ENCODE assay signal across 8 mouse cellular contexts in genomic region chr17:31512593-31512992, GRCm38 (mm10). TPM values are rescaled to one million over a fixed set of nuclear protein-coding genes. Genes with fewer than 3 reads are reported as not detected.
A peak's percentile ranks its signal among the peaks of the same experiment; 100 is the strongest.
DNase-seq lines count a peak whose midpoint lies in the region; ATAC-seq and TF ChIP-seq lines count a peak whose summit lies in the region.

No protein-coding gene starts in this region.

- H3K27me3 ChIP-seq in kidney, adult 2 months (replicated peaks; ENCODE audit: control insufficient read depth, insufficient read depth, low read length): no peaks in the 10 kb centered on the region
- no peaks in the 10 kb centered on the region for H3K27me3 ChIP-seq in hindbrain, embryonic 15.5 days
- no peaks in the 10 kb centered on the region for H3K27me3 ChIP-seq in midbrain, embryonic 15.5 days (replicated peaks)

- H3K9me3 ChIP-seq in hindbrain, embryonic 15.5 days: no peaks in the 10 kb centered on the region
- no peaks in the 10 kb centered on the region for H3K9me3 ChIP-seq in midbrain, embryonic 15.5 days

- DNase-seq in kidney, adult 2 months: no peak
- no peak for DNase-seq in kidney, postnatal 25 days
- no peak for DNase-seq in layer of hippocampus, postnatal 25 days (ENCODE audit: extremely low spot score in 1 of 2, low spot score in 1 of 2)
- DNase-seq in cerebellum, adult 11-12 months: no peak
- DNase-seq in gastrocnemius, postnatal 36 days: no peak

- H3K36me3 ChIP-seq in kidney, adult 2 months (ENCODE audit: control insufficient read depth, insufficient read depth, low read length): no peaks in the 10 kb centered on the region
- H3K36me3 ChIP-seq in hindbrain, embryonic 15.5 days: peaks cover 18% of the 10 kb centered on the region
- peaks cover 6% of the 10 kb centered on the region for H3K36me3 ChIP-seq in midbrain, embryonic 15.5 days (replicated peaks)

- no peak for TF ChIP-seq CTCF in kidney, adult 2 months (conservative IDR thresholded peaks at IDR 0.05; ENCODE audit: insufficient read depth, insufficient read length, low read depth, low read length)
- TF ChIP-seq CTCF in bone marrow, adult 2 months (IDR thresholded peaks at IDR 0.05; ENCODE audit: control insufficient read depth, insufficient read depth, low read length): no peak

- peak overlapping the region; percentile 86 for H3K4me3 ChIP-seq in kidney, adult 2 months (ENCODE audit: insufficient read depth, low read depth, low read length)
- H3K4me3 ChIP-seq in bone marrow, adult 2 months (replicated peaks; ENCODE audit: control insufficient read depth, low read depth, low read length): peak overlapping the region; percentile 54
- peak overlapping the region; percentile 91 for H3K4me3 ChIP-seq in hindbrain, embryonic 15.5 days
- H3K4me3 ChIP-seq in midbrain, embryonic 15.5 days: peak overlapping the region; percentile 99

- no peak overlapping the region for H3K27ac ChIP-seq in kidney, adult 2 months (ENCODE audit: insufficient read depth, low read depth, low read length)
- no peak overlapping the region for H3K27ac ChIP-seq in bone marrow, adult 2 months (ENCODE audit: control insufficient read depth, insufficient read depth, low read depth, low read length, poor library complexity)
- peak overlapping the region; percentile 89 for H3K27ac ChIP-seq in hindbrain, embryonic 15.5 days (replicated peaks)
- peak overlapping the region; percentile 91 for H3K27ac ChIP-seq in midbrain, embryonic 15.5 days

- WGBS in kidney, adult 2 months: 15% methylated on average over 6 of the region's 6 CpGs
- 18% methylated on average over 6 of the region's 6 CpGs for WGBS in bone marrow, adult 2 months
- 20% methylated on average over 6 of the region's 6 CpGs for WGBS in hindbrain, embryonic 15.5 days
- WGBS in midbrain, embryonic 15.5 days: 19% methylated on average over 6 of the region's 6 CpGs

- no peak for ATAC-seq in hindbrain, embryonic 15.5 days (ENCODE audit: low FRiP score, low read depth)
- ATAC-seq in midbrain, embryonic 15.5 days (replicated peaks): peak; percentile 15; the same call in 1 of the 2 replicates

- intact Hi-C loops in gastrocnemius, postnatal 36 days (cut with DNase I): no loop called here

- H3K4me1 ChIP-seq in kidney, adult 2 months (ENCODE audit: control insufficient read depth, insufficient read depth, low read length): 0 out of 2 replicates have a peak, but pooled peaks cover 4% of the 10 kb centered on the region
- no peaks in the 10 kb centered on the region; the same call in 1 of the 2 replicates for H3K4me1 ChIP-seq in bone marrow, adult 2 months (ENCODE audit: control insufficient read depth, insufficient read depth, low read length)
- peaks cover 15% of the 10 kb centered on the region for H3K4me1 ChIP-seq in hindbrain, embryonic 15.5 days (replicated peaks)
- peaks cover 18% of the 10 kb centered on the region for H3K4me1 ChIP-seq in midbrain, embryonic 15.5 days

- H3K9ac ChIP-seq in hindbrain, embryonic 15.5 days: peak overlapping the region; percentile 65
- H3K9ac ChIP-seq in midbrain, embryonic 15.5 days: peak overlapping the region; percentile 76

- peak overlapping the region; percentile 82 for H3K4me2 ChIP-seq in hindbrain, embryonic 15.5 days
- H3K4me2 ChIP-seq in midbrain, embryonic 15.5 days: peak overlapping the region; percentile 88

- no peak for TF ChIP-seq POLR2A in kidney, adult 2 months (IDR thresholded peaks at IDR 0.05; ENCODE audit: low read depth, low read length)
- no peak for TF ChIP-seq POLR2A in bone marrow, adult 2 months (IDR thresholded peaks at IDR 0.05; ENCODE audit: borderline replicate concordance, control insufficient read depth, low read depth, low read length)

RNA-seq across cellular contexts. Expression of gene Wdr4, which starts 7.2 kb away (rescaled TPM):
- 28.3 and 29.6 TPM in 2 replicates for polyA plus RNA-seq in kidney, adult 2 months (2012; rRNA removed)
- polyA plus RNA-seq in bone marrow, adult 2 months (2011; ENCODE audit: insufficient read depth, insufficient read length, low replicate concordance, missing spikeins): 9.8 and 13.6 TPM in 2 replicates
- polyA plus RNA-seq in hindbrain, embryonic 15.5 days (2015; fragmentation: Nextera tagmentation; extraction: Ambion mirVana): 37.2 and 38.1 TPM in 2 replicates
- polyA plus RNA-seq in midbrain, embryonic 15.5 days (2015; fragmentation: Nextera tagmentation; extraction: Ambion mirVana): 42.2 and 45.3 TPM in 2 replicates
- 10 to 100 TPM; 23.8 to 25.6 TPM for total RNA-seq in layer of hippocampus, postnatal 25 days (2021)
- total RNA-seq in gastrocnemius, postnatal 36 days (2021): 1 to 10 TPM; 5.0 to 5.3 TPM

RNA-seq across cellular contexts. Expression of gene Ndufv3, which starts 7.3 kb away (rescaled TPM):
- 387 and 475 TPM in 2 replicates for polyA plus RNA-seq in kidney, adult 2 months (2012; rRNA removed)
- polyA plus RNA-seq in bone marrow, adult 2 months (2011; ENCODE audit: insufficient read depth, insufficient read length, low replicate concordance, missing spikeins): 57.2 and 97.0 TPM in 2 replicates
- 445 and 471 TPM in 2 replicates for polyA plus RNA-seq in hindbrain, embryonic 15.5 days (2015; fragmentation: Nextera tagmentation; extraction: Ambion mirVana)
- 426 and 433 TPM in 2 replicates for polyA plus RNA-seq in midbrain, embryonic 15.5 days (2015; fragmentation: Nextera tagmentation; extraction: Ambion mirVana)
- 100 to 1,000 TPM; 268 to 278 TPM for total RNA-seq in layer of hippocampus, postnatal 25 days (2021)
- 100 to 1,000 TPM; 439 to 467 TPM for total RNA-seq in gastrocnemius, postnatal 36 days (2021)

RNA-seq across cellular contexts. Expression of gene Pknox1, which starts 51.9 kb away (rescaled TPM):
- polyA plus RNA-seq in kidney, adult 2 months (2012; rRNA removed): 19.2 and 19.9 TPM in 2 replicates
- polyA plus RNA-seq in bone marrow, adult 2 months (2011; ENCODE audit: insufficient read depth, insufficient read length, low replicate concordance, missing spikeins): 8.2 and 19.3 TPM in 2 replicates
- 33.9 and 36.7 TPM in 2 replicates for polyA plus RNA-seq in hindbrain, embryonic 15.5 days (2015; fragmentation: Nextera tagmentation; extraction: Ambion mirVana)
- 21.0 and 21.6 TPM in 2 replicates for polyA plus RNA-seq in midbrain, embryonic 15.5 days (2015; fragmentation: Nextera tagmentation; extraction: Ambion mirVana)
- 10 to 100 TPM; 13.0 to 15.8 TPM for total RNA-seq in layer of hippocampus, postnatal 25 days (2021)
- total RNA-seq in gastrocnemius, postnatal 36 days (2021): 1 to 10 TPM; 6.0 to 7.2 TPM

Comparison
In these comparisons a context has a peak if more than half of its experiments do, and no peak if none do; other contexts are left out.
1. H3K27ac ChIP-seq: peak in hindbrain, embryonic 15.5 days (single experiment) and midbrain, embryonic 15.5 days (single experiment); none in kidney, adult 2 months (single experiment) and bone marrow, adult 2 months (single experiment).
2. Peak in every context shown above with its lines, with median percentiles within 50 percentile points of each other: H3K4me3 ChIP-seq.